Mouse (Mus musculus) intestine, embryonic 15.5 days (tissue): ENCODE results near the gene Pi4kb. TPM values are rescaled to one million over a fixed set of nuclear protein-coding genes. Genes with fewer than 3 reads are reported as not detected.
A peak's percentile ranks its signal among the peaks of the same experiment; 100 is the strongest.

Experiments used
- ATAC-seq: fragments of 200-750 bp; cut with Nextera tagmentation; 2 replicates; pipeline ENCODE4 v1.8.0; 2017; ENCODE audit warnings: moderate TSS enrichment, moderate library complexity
- H3K27ac ChIP-seq: fragments of 300-500 bp; sonication (generic); 2 replicates; pipeline ENCODE4 v1.5.1; 2015; ENCODE audit warnings: mild to moderate bottlenecking, inconsistent platforms
- H3K27me3 ChIP-seq: fragments of 300-500 bp; sonication (generic); replicated peaks from 2 replicates; pipeline ENCODE4 v1.6.1; 2015; ENCODE audit warnings: inconsistent platforms
- H3K36me3 ChIP-seq: fragments of 300-500 bp; sonication (generic); 2 replicates; pipeline ENCODE4 v1.6.1; 2015; ENCODE audit warnings: inconsistent platforms
- H3K4me1 ChIP-seq: fragments of 300-500 bp; sonication (generic); replicated peaks from 2 replicates; pipeline ENCODE4 v1.6.1; 2015; ENCODE audit warnings: inconsistent platforms
- H3K4me2 ChIP-seq: fragments of 300-500 bp; sonication (generic); replicated peaks from 2 replicates; pipeline ENCODE4 v1.6.1; 2015; ENCODE audit warnings: mild to moderate bottlenecking, inconsistent platforms
- H3K4me3 ChIP-seq: fragments of 300-500 bp; sonication (generic); replicated peaks from 2 replicates; pipeline ENCODE4 v1.5.1; 2015; ENCODE audit warnings: inconsistent platforms
- H3K9ac ChIP-seq: fragments of 300-500 bp; sonication (generic); 2 replicates; pipeline ENCODE4 v1.6.1; 2015; ENCODE audit warnings: inconsistent platforms
- H3K9me3 ChIP-seq: fragments of 300-500 bp; sonication (generic); 2 replicates; pipeline ENCODE4 v1.6.1; 2016; ENCODE audit warnings: inconsistent platforms
- WGBS: fragments of 180-500 bp; shearing (Covaris S2); methylation state at CpG from one replicate; pipeline ENCODE4 v1.1.7; 2015; 5-methylcytosine and 5-hydroxymethylcytosine counted together
- polyA plus RNA-seq: library from polyadenylated mRNA; unstranded; fragments of >200 nt; fragmentation: Nextera tagmentation; extraction: Ambion mirVana; gene quantifications from 2 replicates; pipeline ENCODE4 v1.2.1, GENCODE M21; 2015

Pi4kb gene
- polyA plus RNA-seq, 1 experiment from 2014 or later, result 19.8 TPM

DNA sequence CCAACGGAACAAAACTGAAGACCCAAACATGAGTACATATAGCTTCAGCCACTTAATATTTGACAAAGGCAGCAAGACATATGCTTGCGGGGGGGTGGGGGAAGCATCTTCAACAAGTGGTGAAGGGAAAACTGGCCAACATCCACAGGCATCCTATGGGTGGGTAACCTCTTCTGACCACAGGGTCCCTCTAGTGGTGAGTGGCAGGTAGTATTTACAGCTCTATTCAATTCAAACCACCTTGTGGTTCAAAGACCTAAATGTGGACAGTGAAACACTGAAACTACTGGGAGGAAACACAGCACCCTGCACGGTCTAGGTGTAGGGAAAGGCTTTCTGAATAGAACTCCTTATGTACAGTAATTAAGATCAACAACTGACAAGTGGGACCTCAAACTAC, 79.2 kb downstream of the Pi4kb start:
- peak; percentile 37; the same call in 1 of the 2 replicates for ATAC-seq
- 43% methylated on average over 3 of the region's 3 CpGs for WGBS

DNA sequence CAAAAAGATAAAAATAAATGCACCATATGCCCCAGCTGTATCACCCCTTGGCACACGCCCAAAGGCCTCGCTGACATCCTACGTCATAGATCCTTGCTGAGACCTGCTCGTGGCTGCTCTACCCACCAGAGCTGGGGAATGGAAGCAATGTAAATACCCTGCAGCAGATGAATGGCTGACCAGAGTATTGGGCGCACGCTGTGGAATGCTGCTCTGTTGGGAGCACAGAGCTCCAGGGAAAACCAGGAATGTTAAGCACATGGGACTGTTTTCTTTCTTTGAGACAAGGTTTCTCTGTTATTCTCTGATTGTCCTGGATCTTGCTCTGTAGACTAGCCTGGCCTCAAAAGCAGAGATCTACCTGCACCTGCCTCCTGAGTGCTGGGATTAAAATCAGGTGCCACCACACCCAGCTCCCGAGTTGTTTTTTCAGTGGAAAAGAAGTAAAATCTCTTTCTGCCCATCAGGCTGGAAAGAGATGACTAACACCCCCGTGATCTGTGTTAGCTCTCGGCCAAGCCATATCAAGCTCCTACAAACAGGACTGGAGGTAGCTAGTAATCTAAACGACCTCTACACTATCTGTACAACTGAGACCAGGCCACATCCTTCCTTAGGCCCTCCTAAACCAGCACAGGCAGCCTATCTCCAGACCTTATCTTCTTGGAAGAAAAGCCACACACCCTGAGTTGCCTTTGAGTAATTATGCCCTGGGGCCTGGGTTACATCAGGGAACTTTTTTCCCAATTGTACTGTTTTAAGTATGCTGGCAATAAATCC, 80.1 kb downstream of the Pi4kb start:
- WGBS, result 16% methylated on average over 10 of the region's 10 CpGs
- peak overlapping the region; percentile 54 for H3K27ac ChIP-seq
- no peak overlapping the region for H3K9ac ChIP-seq
- H3K9me3 ChIP-seq, result no peaks in the 10 kb centered on the region
- peaks cover 13% of the 10 kb centered on the region; the same call in 1 of the 2 replicates for H3K4me1 ChIP-seq
- ATAC-seq, result peak; percentile 77
- H3K4me3 ChIP-seq, result no peak overlapping the region
- H3K36me3 ChIP-seq, result 0 out of 2 replicates have a peak, but pooled peaks cover 5% of the 10 kb centered on the region
- H3K4me2 ChIP-seq, result no peak overlapping the region; the same call in 1 of the 2 replicates
- H3K27me3 ChIP-seq, result no peaks in the 10 kb centered on the region

More for the DNA sequence above, 79.2 kb downstream of the Pi4kb start:
- no peak overlapping the region for H3K9ac ChIP-seq
- no peak overlapping the region for H3K27ac ChIP-seq
- 0 out of 2 replicates have a peak, but pooled peaks cover under 1% of the 10 kb centered on the region for H3K36me3 ChIP-seq
- no peak overlapping the region for H3K4me2 ChIP-seq
- H3K27me3 ChIP-seq, result no peaks in the 10 kb centered on the region
- H3K9me3 ChIP-seq, result no peaks in the 10 kb centered on the region
- peaks cover 13% of the 10 kb centered on the region; the same call in 1 of the 2 replicates for H3K4me1 ChIP-seq
- H3K4me3 ChIP-seq, result no peak overlapping the region

DNA sequence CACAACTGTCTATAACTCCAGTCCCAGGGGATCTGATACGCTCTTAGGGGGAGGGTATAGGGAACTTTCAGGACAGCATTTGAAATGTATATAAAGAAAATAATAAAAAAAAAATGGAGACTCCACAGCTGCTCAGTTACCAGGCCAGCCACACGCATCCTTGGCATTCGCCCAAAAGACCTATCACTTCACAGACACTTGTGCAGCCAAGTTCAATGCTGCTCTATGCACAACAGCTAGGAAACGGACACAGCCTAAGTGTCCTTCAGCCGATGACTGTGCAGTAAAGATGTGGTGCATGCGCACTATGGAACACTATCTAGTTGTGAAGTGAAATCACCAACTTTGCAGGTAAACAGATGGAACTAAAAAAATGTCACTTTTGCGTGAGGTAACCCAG, 81.7 kb downstream of the Pi4kb start:
- 62% methylated on average over 7 of the region's 7 CpGs for whole genome bisulfite sequencing
- no peak overlapping the region for H3K27ac ChIP-seq
- H3K4me2 ChIP-seq, result no peak overlapping the region
- H3K36me3 ChIP-seq, result peaks cover 19% of the 10 kb centered on the region; the same call in 1 of the 2 replicates
- no peaks in the 10 kb centered on the region for H3K27me3 ChIP-seq
- H3K4me3 ChIP-seq, result no peak overlapping the region
- peaks cover 13% of the 10 kb centered on the region; the same call in 1 of the 2 replicates for H3K4me1 ChIP-seq
- ATAC-seq, result peak; percentile 36; the same call in 1 of the 2 replicates
- H3K9me3 ChIP-seq, result no peaks in the 10 kb centered on the region
- H3K9ac ChIP-seq, result no peak overlapping the region

Other genes with a start within 250 kb of the Pi4kb start
- 61.7 and 71.9 TPM in 2 replicates for gene Cgn, start 188.2 kb upstream of the Pi4kb start, polyA plus RNA-seq
- gene Pogz, start 137.2 kb upstream of the Pi4kb start, polyA plus RNA-seq, result 11.6 and 12.2 TPM in 2 replicates
- gene Psmb4, start 87.8 kb upstream of the Pi4kb start, polyA plus RNA-seq, result 293 and 336 TPM in 2 replicates
- gene Selenbp1, start 41.7 kb upstream of the Pi4kb start, polyA plus RNA-seq, result 108 and 123 TPM in 2 replicates
- 6.2 and 6.9 TPM in 2 replicates for gene Rfx5, start 20.7 kb upstream of the Pi4kb start, polyA plus RNA-seq
- 17.4 and 19.9 TPM in 2 replicates for gene Zfp687, start 40.7 kb downstream of the Pi4kb start, polyA plus RNA-seq
- gene Psmd4, start 67.9 kb downstream of the Pi4kb start, polyA plus RNA-seq, result 205 and 218 TPM in 2 replicates
- 15.7 and 15.9 TPM in 2 replicates for gene Pip5k1a, start 132.2 kb downstream of the Pi4kb start, polyA plus RNA-seq
- 112 and 113 TPM in 2 replicates for gene Vps72, start 136.3 kb downstream of the Pi4kb start, polyA plus RNA-seq
- 0.83 and 0.99 TPM in 2 replicates for gene Tmod4, start 149.7 kb downstream of the Pi4kb start, polyA plus RNA-seq
- 57.0 and 62.3 TPM in 2 replicates for gene Scnm1, start 159.3 kb downstream of the Pi4kb start, polyA plus RNA-seq
- 10.3 and 10.7 TPM in 2 replicates for gene Lysmd1, start 159.4 kb downstream of the Pi4kb start, polyA plus RNA-seq
- gene Tnfaip8l2, start 167.6 kb downstream of the Pi4kb start, polyA plus RNA-seq, result 4.3 and 5.3 TPM in 2 replicates
- 4.3 and 4.8 TPM in 2 replicates for gene Sema6c, start 185.7 kb downstream of the Pi4kb start, polyA plus RNA-seq
- gene Gabpb2, start 243.2 kb downstream of the Pi4kb start, polyA plus RNA-seq, result 8.0 and 8.5 TPM in 2 replicates